Mouse (Mus musculus) midbrain, postnatal 0 days (tissue): ENCODE data around the gene Fcgrt. TPM values are rescaled to one million over a fixed set of nuclear protein-coding genes. Genes with fewer than 3 reads are reported as not detected.
A peak's percentile ranks its signal among the peaks of the same experiment; 100 is the strongest.

Source experiments
- ATAC-seq: fragments of 200-750 bp; cut with Nextera tagmentation; 2 replicates; pipeline ENCODE4 v1.8.0; 2017; ENCODE audit warnings: moderate number of reproducible peaks, mild to moderate bottlenecking, moderate TSS enrichment, moderate library complexity; ENCODE audit not compliant: low FRiP score
- DNase-seq: peaks from one replicate; pipeline ENCODE4 v3.0.0-alpha.2; 2015; ENCODE audit warnings: low spot score
- H3K27ac ChIP-seq: fragments of 300-500 bp; sonication (generic); 2 replicates; pipeline ENCODE4 v1.5.1; 2014; ENCODE audit warnings: low read depth, mild to moderate bottlenecking, low read length, mixed read lengths
- H3K27me3 ChIP-seq: fragments of 300-500 bp; sonication (generic); 2 replicates; pipeline ENCODE4 v1.6.1; 2014; ENCODE audit warnings: low read length, control low read depth, mixed read lengths; ENCODE audit not compliant: insufficient read depth
- H3K36me3 ChIP-seq: fragments of 300-500 bp; sonication (generic); 2 replicates; pipeline ENCODE4 v1.6.1; 2014; ENCODE audit warnings: low read length, control low read depth, mixed read lengths; ENCODE audit not compliant: insufficient read depth
- H3K4me1 ChIP-seq: fragments of 300-500 bp; sonication (generic); 2 replicates; pipeline ENCODE4 v1.6.1; 2014; ENCODE audit warnings: mild to moderate bottlenecking, control low read depth, antibody characterized with exemption, low read length, mixed read lengths; ENCODE audit not compliant: insufficient read depth
- H3K4me2 ChIP-seq: fragments of 300-500 bp; sonication (generic); 2 replicates; pipeline ENCODE4 v1.6.1; 2014; ENCODE audit warnings: low read depth, mild to moderate bottlenecking, low read length, mixed read lengths; ENCODE audit not compliant: poor library complexity, severe bottlenecking
- H3K4me3 ChIP-seq: fragments of 300-500 bp; sonication (generic); 2 replicates; pipeline ENCODE4 v1.5.1; 2014; ENCODE audit warnings: low read depth, mild to moderate bottlenecking, low read length, moderate library complexity
- H3K9ac ChIP-seq: fragments of 300-500 bp; sonication (generic); replicated peaks from 2 replicates; pipeline ENCODE4 v1.6.1; 2014; ENCODE audit warnings: mild to moderate bottlenecking, low read length, moderate library complexity, mixed read lengths; ENCODE audit not compliant: poor library complexity, severe bottlenecking
- H3K9me3 ChIP-seq: fragments of 300-500 bp; sonication (generic); 2 replicates; pipeline ENCODE4 v1.6.1; 2016; ENCODE audit warnings: low read length, control low read depth
- CTCF ChIP-seq: IDR thresholded peaks from 2 replicates; pipeline ENCODE4 v1.5.1; 2016; ENCODE audit warnings: antibody characterized with exemption, mild to moderate bottlenecking
- WGBS: fragments of 180-500 bp; shearing (Covaris S2); extraction: QIAGEN DNeasy Blood & Tissue Kit; methylation state at CpG from one replicate; pipeline ENCODE4 v1.1.7; 2014; 5-methylcytosine and 5-hydroxymethylcytosine counted together
- polyA plus RNA-seq: library from polyadenylated mRNA; unstranded; fragments of >200 nt; fragmentation: Nextera tagmentation; extraction: Ambion mirVana; gene quantifications from 2 replicates; pipeline ENCODE4 v1.2.1, GENCODE M21; 2015
- total RNA-seq: library from RNA; depleted of rRNA; stranded (reverse); fragments of >200 nt; gene quantifications from 2 replicates; pipeline ENCODE4 v1.2.3, GENCODE M21; 2014

Fcgrt gene
- total and polyA plus RNA-seq, 2 experiments from 2014 or later = 30.5 to 36.4 TPM

- peaks cover 4% of the 10 kb centered on the region; the same call in 1 of the 2 replicates for H3K4me1 ChIP-seq
- no peaks in the 10 kb centered on the region for H3K9me3 ChIP-seq
- H3K4me2 ChIP-seq = peak overlapping the region; percentile 93
- H3K27me3 ChIP-seq = no peaks in the 10 kb centered on the region
- peaks cover 29% of the 10 kb centered on the region for H3K36me3 ChIP-seq
- H3K27ac ChIP-seq = peak overlapping the region; percentile 99
- H3K9ac ChIP-seq = peak overlapping the region; percentile 96
- ATAC-seq (no peak), DNase-seq (no peak)
- TF ChIP-seq CTCF = no peak
- peak overlapping the region; percentile 81 for H3K4me3 ChIP-seq
- under 1% methylated on average over 31 of the region's 38 CpGs for WGBS
Measured at GRCm38 (mm10) chr7:45052181-45052861, 51.3 kb downstream of the Fcgrt start.

DNA sequence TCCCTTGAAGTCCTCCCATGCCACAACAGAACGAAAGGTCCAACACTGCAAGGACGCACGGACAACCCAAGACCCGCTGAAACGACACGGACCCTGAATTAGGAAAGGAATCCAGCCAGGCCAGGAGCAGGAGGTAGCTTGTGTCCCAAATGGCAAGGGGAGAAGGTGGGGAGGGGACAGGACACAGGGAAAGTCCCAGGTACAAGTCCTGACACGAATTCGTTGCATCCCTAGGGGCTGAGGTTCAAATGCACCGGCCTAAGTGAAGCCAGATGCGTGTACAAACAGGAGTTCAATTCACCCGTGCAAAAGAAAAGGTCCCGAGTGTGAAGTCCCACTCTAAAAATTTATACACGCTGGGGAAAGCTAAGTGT is 52.1 kb downstream of the Fcgrt start:
- Histone ChIP-seq H3K27me3 (no peaks in the 10 kb centered on the region), H3K27ac (peak overlapping the region; percentile 99), H3K9ac (peak overlapping the region; percentile 96), H3K4me2 (peak overlapping the region; percentile 93), H3K9me3 (no peaks in the 10 kb centered on the region), H3K36me3 (peaks cover 36% of the 10 kb centered on the region), H3K4me3 (peak overlapping the region; percentile 81), H3K4me1 (peaks cover 4% of the 10 kb centered on the region; the same call in 1 of the 2 replicates)
- no peak for ATAC-seq
- no peak for DNase-seq
- TF ChIP-seq CTCF = no peak
- 5% methylated on average over 13 of the region's 13 CpGs for WGBS

- peak overlapping the region; percentile 99 for H3K27ac ChIP-seq
- no peaks in the 10 kb centered on the region for H3K27me3 ChIP-seq
- peak overlapping the region; percentile 81 for H3K4me3 ChIP-seq
- TF ChIP-seq CTCF = no peak
- peak; percentile 66 for ATAC-seq
- WGBS = 6% methylated on average over 16 of the region's 16 CpGs
- H3K4me2 ChIP-seq = peak overlapping the region; percentile 93
- H3K36me3 ChIP-seq = peaks cover 42% of the 10 kb centered on the region
- peak; percentile 97 for DNase-seq
- H3K9me3 ChIP-seq = no peaks in the 10 kb centered on the region
- peaks cover 4% of the 10 kb centered on the region; the same call in 1 of the 2 replicates for H3K4me1 ChIP-seq
- H3K9ac ChIP-seq = peak overlapping the region; percentile 96
Measured at GRCm38 (mm10) chr7:45050945-45051600, 52.6 kb downstream of the Fcgrt start.

GRCm38 (mm10) chr7:45048923-45049657 is 54.6 kb downstream of the Fcgrt start:
- no peak for ATAC-seq
- 92% methylated on average over 23 of the region's 23 CpGs for WGBS
- H3K9ac ChIP-seq = no peak overlapping the region
- TF ChIP-seq CTCF = no peak
- no peaks in the 10 kb centered on the region for H3K27me3 ChIP-seq
- 0 out of 2 replicates have a peak, but pooled peaks cover 4% of the 10 kb centered on the region for H3K4me1 ChIP-seq
- H3K4me3 ChIP-seq = no peak overlapping the region
- no peaks in the 10 kb centered on the region for H3K9me3 ChIP-seq
- H3K36me3 ChIP-seq = peaks cover 53% of the 10 kb centered on the region
- H3K4me2 ChIP-seq = no peak overlapping the region
- no peak for DNase-seq
- no peak overlapping the region for H3K27ac ChIP-seq

DNA sequence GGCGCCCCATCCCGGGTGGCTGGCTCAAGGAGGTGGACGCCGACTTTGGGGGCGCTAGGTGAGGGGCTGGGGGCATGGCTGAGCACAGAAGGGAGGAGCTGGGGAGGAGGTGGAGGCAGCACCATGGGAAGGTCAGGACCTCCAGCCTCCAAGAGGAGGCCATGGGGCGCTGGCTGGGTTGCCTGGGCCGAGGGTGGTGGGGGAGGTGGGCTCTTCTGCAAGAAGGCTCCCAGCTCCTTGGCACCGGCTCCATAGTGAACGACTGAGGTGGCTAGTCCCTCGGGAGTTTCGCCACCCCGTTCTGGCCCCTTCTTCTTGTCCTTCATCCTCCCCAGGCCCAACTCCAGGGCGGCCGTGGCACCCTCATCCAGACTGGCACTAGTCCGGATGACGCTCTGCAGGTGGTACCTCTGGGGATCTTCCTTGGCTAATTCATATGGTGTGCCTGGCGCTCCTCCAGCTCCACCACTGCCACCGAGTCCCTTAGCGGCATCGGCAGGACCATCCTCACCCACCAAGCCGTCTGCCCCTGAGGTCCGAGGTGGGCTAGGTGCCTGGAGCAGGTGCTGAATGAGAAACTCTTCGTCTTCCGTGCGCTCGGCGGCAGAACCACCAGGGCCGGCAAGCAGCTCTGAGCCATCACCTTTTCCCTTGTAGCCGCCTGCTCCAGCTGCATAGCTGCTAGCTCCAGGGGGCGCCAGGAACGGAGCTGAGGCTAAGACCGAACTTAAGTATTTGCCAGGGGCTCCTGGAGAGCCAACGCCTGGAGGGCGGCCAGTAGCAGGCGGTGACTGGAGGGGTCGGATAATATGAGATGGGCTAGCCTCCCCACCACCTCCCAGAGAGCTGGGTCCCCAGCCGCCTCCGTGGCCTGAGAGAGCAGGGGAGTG is 55.4 kb downstream of the Fcgrt start:
- WGBS = 90% methylated on average over 38 of the region's 38 CpGs
- TF ChIP-seq CTCF = no peak; the same call in 1 of the 2 replicates
- H3K36me3 ChIP-seq = peaks cover 60% of the 10 kb centered on the region

More for the DNA sequence above, 55.4 kb downstream of the Fcgrt start:
- no peak overlapping the region for H3K9ac ChIP-seq
- ATAC-seq = no peak
- H3K4me2 ChIP-seq = no peak overlapping the region
- H3K27ac ChIP-seq = no peak overlapping the region
- H3K9me3 ChIP-seq = no peaks in the 10 kb centered on the region
- H3K4me3 ChIP-seq = no peak overlapping the region
- 0 out of 2 replicates have a peak, but pooled peaks cover 4% of the 10 kb centered on the region for H3K4me1 ChIP-seq
- no peak for DNase-seq
- no peaks in the 10 kb centered on the region for H3K27me3 ChIP-seq
